Mouse (Mus musculus): ENCODE data around the gene Spindoc.

The Spindoc gene

DNA sequence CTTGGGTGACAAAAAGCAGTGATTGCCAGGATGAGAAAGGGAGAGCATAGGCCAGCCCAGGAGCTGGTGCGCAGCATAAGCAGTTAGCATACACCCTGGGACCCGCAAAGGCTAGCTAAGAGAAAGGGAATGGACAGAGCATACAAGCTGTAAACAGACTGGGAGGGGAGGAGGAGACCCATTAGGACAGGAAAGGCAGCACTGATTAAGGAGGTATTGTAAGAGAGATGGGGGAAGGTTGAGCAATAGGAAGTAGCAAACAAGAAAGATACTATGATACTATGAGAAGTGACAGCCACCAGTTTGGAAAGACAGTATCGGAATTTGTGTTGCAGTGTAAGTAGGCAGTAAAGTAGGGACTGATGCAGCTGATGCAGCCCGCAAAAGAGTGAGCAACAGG is 42.9 kb downstream of the Spindoc start:
- no peak for ATAC-seq (ENCODE audit: insufficient number of reproducible peaks, low FRiP score, low TSS enrichment)

DNA sequence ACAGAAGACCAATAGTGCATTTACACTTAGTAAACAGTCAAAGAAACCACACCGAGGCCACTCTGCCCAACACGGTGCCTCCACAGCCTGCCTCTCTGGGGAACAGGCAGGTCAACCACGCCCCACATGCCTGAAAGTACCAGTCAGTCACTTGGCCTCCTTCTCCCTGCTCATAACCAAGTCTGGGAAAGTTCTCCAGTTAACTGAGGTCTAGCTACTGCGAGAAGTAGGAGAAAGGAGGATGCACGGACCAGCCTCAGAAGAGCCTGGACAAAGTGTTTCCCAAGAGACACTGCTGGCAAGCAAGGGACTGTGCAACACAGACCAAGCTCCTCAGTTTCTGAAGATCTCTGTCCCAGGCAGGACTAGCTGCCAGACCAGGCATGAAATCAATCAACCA is 43.8 kb downstream of the Spindoc start:
- ATAC-seq (ENCODE audit: insufficient number of reproducible peaks, low FRiP score, low TSS enrichment), result no peak

- ATAC-seq (ENCODE audit: insufficient number of reproducible peaks, low FRiP score, low TSS enrichment), result no peak
Measured at GRCm38 (mm10) chr19:7337781-7338342, 44.9 kb downstream of the Spindoc start.

- ATAC-seq (ENCODE audit: insufficient number of reproducible peaks, low FRiP score, low TSS enrichment), result no peak
Measured at GRCm38 (mm10) chr19:7335656-7336055, 47.1 kb downstream of the Spindoc start.

DNA sequence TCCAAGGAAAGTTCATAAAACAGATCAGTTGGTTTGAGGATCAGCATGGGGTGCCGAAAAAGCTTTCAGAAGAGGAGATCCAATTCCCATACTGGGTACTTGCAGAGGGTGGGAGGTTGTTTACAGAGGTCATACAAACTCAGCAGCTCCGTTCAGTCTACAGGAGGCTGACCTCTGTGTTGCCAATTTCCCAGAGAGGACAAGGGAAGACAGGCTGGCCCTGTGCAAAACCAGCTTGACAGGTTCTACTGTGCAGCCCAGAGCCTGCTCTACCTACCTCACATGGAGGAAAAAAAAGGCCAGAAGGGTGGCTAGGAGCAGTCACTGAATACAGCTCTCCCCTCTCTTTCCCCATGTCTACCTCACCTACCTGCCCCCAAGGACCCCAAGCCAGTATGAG is 48.7 kb downstream of the Spindoc start:
- no peak for ATAC-seq (ENCODE audit: insufficient number of reproducible peaks, low FRiP score, low TSS enrichment)

GRCm38 (mm10) chr19:7321391-7321790 is 61.4 kb downstream of the Spindoc start:
- no peak for ATAC-seq (ENCODE audit: insufficient number of reproducible peaks, low FRiP score, low TSS enrichment)

DNA sequence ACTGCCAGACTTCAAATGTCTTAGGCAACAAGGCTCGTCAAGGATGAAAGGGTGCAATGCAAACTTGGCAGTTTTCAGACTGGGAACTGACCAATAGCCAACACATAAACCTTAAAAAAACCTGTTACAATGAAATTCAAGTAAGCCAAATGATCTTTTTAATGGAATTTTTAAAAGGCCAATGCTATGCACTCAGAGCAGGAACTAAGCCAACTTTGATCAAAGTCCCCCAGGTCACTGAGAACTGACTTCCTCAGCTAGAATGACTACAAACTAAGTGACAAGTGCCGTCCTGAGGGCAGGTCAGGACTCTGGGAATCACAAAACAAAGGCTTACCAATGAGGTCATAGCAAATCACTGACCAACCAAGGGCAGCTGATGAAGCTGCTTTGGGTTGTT is 62.6 kb downstream of the Spindoc start:
- no peak for ATAC-seq (ENCODE audit: insufficient number of reproducible peaks, low FRiP score, low TSS enrichment)

GRCm38 (mm10) chr19:7317716-7318115 is 65.1 kb downstream of the Spindoc start:
- ATAC-seq (ENCODE audit: insufficient number of reproducible peaks, low FRiP score, low TSS enrichment), result no peak

DNA sequence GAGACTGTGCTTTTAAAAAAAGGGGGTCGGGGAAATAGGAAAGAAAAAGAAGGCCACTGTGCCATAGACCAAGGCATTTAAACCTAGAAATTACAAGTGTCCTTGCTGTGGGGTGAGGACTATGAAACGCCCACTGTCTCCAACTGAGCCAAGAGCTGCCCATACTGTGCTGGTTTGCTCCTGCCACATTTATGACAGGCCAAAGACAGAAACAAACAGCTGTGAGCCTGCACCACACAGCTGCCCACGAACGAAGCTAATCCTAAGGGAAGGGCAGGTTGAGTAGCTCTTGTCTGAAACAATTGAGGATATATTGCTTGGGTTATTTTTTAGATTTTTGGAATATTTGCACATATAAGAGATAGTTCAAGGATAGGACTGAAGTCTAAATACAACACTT is 66.0 kb downstream of the Spindoc start:
- ATAC-seq (ENCODE audit: insufficient number of reproducible peaks, low FRiP score, low TSS enrichment), result no peak

GRCm38 (mm10) chr19:7315587-7315984 is 67.2 kb downstream of the Spindoc start:
- ATAC-seq (ENCODE audit: insufficient number of reproducible peaks, low FRiP score, low TSS enrichment), result no peak

DNA sequence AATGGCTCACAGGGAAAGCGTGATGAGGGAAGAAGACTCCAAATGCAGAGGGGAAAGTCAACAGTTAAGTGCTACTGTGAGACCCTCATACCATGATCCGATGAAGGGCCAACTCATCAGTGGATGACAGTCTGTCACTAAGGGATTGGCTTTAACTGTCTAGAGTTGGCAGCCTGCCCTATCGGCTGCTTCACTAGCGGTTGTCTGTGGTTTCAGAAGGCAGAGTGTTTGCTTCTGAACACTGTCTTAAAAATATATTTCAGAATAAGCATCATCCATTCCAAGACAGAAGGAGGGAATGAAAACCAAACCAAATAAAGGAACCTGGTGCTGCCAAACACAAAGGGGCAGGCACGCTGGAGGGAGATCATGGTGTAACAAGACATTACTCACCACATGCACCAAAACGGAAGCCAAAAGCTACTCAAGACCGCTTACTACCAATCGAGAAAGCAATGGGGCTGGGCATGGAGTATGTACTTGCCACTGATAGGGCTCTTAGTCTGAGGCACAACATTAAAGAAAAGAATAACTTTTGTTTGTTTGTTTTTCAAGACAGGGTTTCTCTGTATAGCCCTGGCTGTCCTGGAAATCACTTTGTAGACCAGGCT is 67.7 kb downstream of the Spindoc start:
- no peak for ATAC-seq (ENCODE audit: insufficient number of reproducible peaks, low FRiP score, low TSS enrichment)

DNA sequence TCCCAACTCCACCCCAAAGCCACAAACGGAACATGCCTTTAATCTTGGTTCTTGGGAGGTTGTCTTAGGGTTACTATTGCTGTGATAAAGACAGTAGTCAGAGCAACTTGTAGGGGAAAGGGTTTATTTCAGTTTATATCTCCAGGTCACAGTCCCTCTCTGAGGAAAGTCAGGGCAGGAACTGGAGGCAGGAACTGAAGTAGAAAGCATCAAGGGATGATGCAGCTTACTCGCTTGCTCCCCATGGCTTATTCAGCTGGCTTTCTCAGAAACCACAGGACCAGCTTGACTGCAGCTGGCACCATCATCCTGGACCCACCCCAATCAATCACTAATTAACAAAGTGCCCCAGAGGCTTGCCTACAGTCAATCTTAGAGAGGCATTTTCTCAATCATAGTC is 69.1 kb downstream of the Spindoc start:
- no peak for ATAC-seq (ENCODE audit: insufficient number of reproducible peaks, low FRiP score, low TSS enrichment)

GRCm38 (mm10) chr19:7311306-7311705 is 71.5 kb downstream of the Spindoc start:
- peak; percentile 72; the same call in 1 of the 2 replicates for ATAC-seq (ENCODE audit: insufficient number of reproducible peaks, low FRiP score, low TSS enrichment)

- ATAC-seq (ENCODE audit: insufficient number of reproducible peaks, low FRiP score, low TSS enrichment), result no peak
Measured at GRCm38 (mm10) chr19:7310704-7311103, 72.1 kb downstream of the Spindoc start.

- peak; percentile 28; the same call in 1 of the 2 replicates for ATAC-seq (ENCODE audit: insufficient number of reproducible peaks, low FRiP score, low TSS enrichment)
Measured at GRCm38 (mm10) chr19:7309738-7310330, 73.0 kb downstream of the Spindoc start.

GRCm38 (mm10) chr19:7307995-7308770 is 74.6 kb downstream of the Spindoc start:
- ATAC-seq (ENCODE audit: insufficient number of reproducible peaks, low FRiP score, low TSS enrichment), result no peak

- no peak for ATAC-seq (ENCODE audit: insufficient number of reproducible peaks, low FRiP score, low TSS enrichment)
Measured at GRCm38 (mm10) chr19:7306968-7307367, 75.8 kb downstream of the Spindoc start.

GRCm38 (mm10) chr19:7305380-7306310 is 77.1 kb downstream of the Spindoc start:
- no peak for ATAC-seq (ENCODE audit: insufficient number of reproducible peaks, low FRiP score, low TSS enrichment)

DNA sequence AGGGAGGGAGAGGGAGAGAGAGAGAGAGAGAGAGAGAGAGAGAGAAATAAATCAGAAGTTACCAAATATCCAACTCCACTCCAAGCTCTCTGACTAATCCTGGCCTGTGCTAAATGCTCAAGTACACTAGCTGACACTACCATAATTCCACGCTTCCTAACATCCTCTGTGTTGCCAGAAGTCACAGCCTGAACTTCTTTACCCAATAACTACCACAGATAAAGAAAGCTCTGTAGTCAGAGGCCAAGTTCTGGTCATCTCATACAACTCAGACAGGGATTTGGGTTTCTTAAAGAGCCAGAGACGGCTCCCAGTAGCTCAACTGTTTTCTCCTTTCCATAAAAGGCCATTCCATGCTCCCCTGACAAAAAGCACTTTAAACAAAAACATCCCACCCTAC is 78.0 kb downstream of the Spindoc start:
- ATAC-seq (ENCODE audit: insufficient number of reproducible peaks, low FRiP score, low TSS enrichment), result no peak
